Mouse (Mus musculus) right cerebral cortex, postnatal 14 days (tissue): ENCODE results near the gene Olfr1204.

Experiments used
- DNase-seq: peaks from one replicate; pipeline ENCODE4 v3.0.0; 2022

Olfr1204 gene

DNA sequence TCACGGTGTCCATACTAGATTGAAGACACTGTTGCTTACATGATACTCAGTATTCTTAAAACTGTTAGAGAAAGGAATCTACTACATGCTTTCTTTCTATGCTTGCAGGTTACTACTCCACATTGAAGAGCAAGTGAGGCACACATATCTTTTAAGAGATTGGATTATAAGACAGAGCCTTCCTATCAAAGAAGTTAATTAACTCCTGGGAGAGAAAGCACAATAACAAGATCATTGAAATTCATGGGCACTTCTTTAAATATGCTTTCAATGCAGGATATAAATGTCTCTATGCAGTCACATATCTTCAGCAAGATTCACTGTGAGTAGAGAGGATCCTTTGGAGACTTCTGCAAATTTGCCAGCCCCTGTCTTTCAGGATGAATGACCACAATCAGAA, at the start of gene Olfr1204:
Olfr1204 (plus strand) TSS at position 301 of the 400 bp plus-strand sequence.
- DNase-seq: no peak

DNA sequence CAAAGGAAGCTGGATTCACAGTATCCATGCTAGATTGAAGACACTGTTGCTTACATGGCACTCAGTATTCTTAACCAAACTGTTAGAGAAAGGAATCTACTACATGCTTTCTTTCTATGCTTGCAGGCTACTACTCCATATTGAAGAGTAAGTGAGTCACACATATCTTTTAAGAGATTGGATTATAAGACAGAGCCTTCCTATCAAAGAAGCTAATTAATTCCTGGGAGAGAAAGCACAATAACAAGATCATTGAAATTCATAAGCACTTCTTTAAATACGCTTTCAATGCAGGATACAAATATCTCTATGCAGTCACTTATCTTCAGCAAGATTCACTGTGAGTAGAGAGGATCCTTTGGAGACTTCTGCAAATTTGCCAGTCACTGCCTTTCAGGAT, 34.9 kb upstream of the Olfr1204 start, which contains the start of gene Olfr1202:
Olfr1202 (plus strand) TSS at position 301 of the 400 bp plus-strand sequence.
- DNase-seq: no peak

DNA sequence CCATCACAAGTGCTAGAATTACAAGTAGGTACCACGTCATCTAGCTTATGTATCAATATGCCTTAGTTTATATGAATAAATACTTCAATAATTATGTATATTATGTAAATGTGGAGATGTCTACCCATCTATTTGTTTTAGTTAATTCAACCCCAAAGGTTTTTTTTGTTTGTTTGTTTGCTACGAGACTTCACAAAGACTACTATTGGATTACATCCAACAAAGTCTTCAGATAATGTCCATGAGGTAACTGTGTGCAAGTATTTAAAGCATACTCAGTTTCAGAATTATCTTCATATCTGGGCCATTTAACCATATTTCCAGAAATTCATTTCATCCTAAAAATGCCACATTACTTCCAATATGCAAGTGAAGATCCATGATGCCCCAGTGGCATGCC, 19.7 kb upstream of the Olfr1204 start, which contains the start of gene Olfr1205:
Olfr1205 (plus strand) TSS at position 301 of the 400 bp plus-strand sequence.
- no peak for DNase-seq

DNA sequence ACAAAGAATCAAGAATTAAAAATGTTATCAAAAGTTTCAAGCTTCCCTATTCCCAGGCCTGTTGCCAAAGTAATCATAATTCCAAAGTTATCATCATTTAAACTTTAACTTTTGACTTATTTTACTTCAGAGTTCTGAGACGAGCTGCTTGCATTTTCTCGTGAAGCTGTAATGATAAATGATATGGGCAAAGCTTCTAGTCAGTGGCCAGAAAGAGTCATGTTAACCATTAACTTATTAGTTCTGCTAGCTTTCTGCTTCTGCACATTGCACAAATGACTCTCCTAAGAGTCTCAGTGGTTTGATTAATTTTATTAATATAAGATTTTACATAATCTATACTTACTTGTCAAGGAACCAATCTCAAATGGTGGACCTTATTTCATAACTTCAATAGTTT, 10.6 kb upstream of the Olfr1204 start:
- no peak for DNase-seq

DNA sequence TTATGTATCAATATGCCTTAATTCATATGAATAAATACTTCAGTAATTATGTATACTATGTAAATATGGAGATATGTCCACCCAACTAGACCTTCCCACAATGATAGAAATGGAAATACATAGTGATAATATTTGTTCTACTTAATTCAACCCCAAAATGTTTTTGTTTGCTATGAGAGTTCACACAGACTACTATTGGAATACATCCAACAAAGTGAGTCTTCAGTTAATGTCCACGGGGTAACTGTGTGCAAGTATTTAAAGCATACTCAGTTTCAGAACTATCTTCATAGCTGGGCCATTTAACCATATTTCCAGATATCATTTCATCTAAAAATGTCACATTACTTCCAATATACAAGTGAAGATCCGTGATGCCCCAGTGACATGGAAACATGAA, 13.8 kb downstream of the Olfr1204 start, which contains the start of gene Olfr1206:
Olfr1206 (plus strand) TSS at position 301 of the 400 bp plus-strand sequence.
- DNase-seq: no peak

DNA sequence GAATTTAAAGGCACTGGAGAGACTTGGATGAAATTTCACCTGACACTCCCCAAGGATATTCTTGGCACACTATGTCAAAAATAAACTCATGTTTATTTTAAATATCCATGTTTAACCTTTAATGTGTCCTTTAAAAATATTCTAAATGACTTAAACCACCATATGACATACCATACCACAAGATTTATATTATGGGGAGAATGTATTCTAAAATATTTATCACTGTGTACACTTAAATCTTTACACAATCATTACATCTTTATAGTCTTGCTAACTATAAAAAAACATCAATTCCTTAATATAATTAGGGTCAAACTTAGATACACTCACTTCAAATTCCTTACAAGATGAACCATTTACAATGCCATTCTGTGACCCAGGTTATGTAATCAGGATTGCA, 53.1 kb downstream of the Olfr1204 start, which contains the start of gene Olfr1208:
Olfr1208 (minus strand) TSS at position 101 of the 400 bp plus-strand sequence.
- no peak for DNase-seq
